Mouse (Mus musculus): ENCODE measurements around the gene Dcxr.
A peak's percentile ranks its signal among the peaks of the same experiment; 100 is the strongest.
"Not testable (repeated sequence)": the region's sequence is repeated elsewhere in the genome, so short reads cannot be mapped to it uniquely, and the experiment has no call there.

Dcxr gene

GRCm38 (mm10) chr11:120727169-120727527 is at the start of gene Dcxr:
TSS of gene Dcxr (minus strand) at chr11:120727281.
- peak; percentile 88 to 90 for DNase-seq (ENCODE audit: low spot score in 2 of 2)

GRCm38 (mm10) chr11:120775774-120776469 is 48.8 kb upstream of the Dcxr start:
- DNase-seq (ENCODE audit: low spot score in 2 of 2), result peak; percentile 91 to 95

- DNase-seq (ENCODE audit: low spot score in 2 of 2), result no peak
Observed at GRCm38 (mm10) chr11:120773463-120774190, 46.5 kb upstream of the Dcxr start.

GRCm38 (mm10) chr11:120772749-120773148 is 45.7 kb upstream of the Dcxr start:
- no peak for DNase-seq (ENCODE audit: low spot score in 2 of 2)

- no peak for DNase-seq (ENCODE audit: low spot score in 2 of 2)
Observed at GRCm38 (mm10) chr11:120768206-120768605, 41.1 kb upstream of the Dcxr start.

GRCm38 (mm10) chr11:120767023-120767422 is 39.9 kb upstream of the Dcxr start:
- not testable (repeated sequence) for DNase-seq (ENCODE audit: low spot score in 2 of 2)

GRCm38 (mm10) chr11:120763121-120763999 is 36.3 kb upstream of the Dcxr start:
- not testable (repeated sequence) for DNase-seq (ENCODE audit: low spot score in 2 of 2)

- DNase-seq (ENCODE audit: low spot score in 2 of 2), result not testable (repeated sequence)
Observed at GRCm38 (mm10) chr11:120762672-120763041, 35.6 kb upstream of the Dcxr start, which contains the start of gene Hmga1b. TSS of gene Hmga1b (plus strand) at chr11:120762794.

GRCm38 (mm10) chr11:120761811-120762671 is 35.0 kb upstream of the Dcxr start:
- DNase-seq (ENCODE audit: low spot score in 2 of 2), result no peak

- DNase-seq (ENCODE audit: low spot score in 2 of 2), result no peak
Observed at GRCm38 (mm10) chr11:120760236-120760635, 33.2 kb upstream of the Dcxr start.

- no peak for DNase-seq (ENCODE audit: low spot score in 2 of 2)
Observed at GRCm38 (mm10) chr11:120751606-120752005, 24.5 kb upstream of the Dcxr start.

GRCm38 (mm10) chr11:120749430-120749829 is 22.3 kb upstream of the Dcxr start:
- DNase-seq (ENCODE audit: low spot score in 2 of 2), result no peak

GRCm38 (mm10) chr11:120747974-120748373 is 20.9 kb upstream of the Dcxr start:
- DNase-seq (ENCODE audit: low spot score in 2 of 2), result no peak

GRCm38 (mm10) chr11:120744121-120744701 is 17.1 kb upstream of the Dcxr start:
- no peak for DNase-seq (ENCODE audit: low spot score in 2 of 2)

GRCm38 (mm10) chr11:120740981-120741380 is 13.9 kb upstream of the Dcxr start:
- no peak for DNase-seq (ENCODE audit: low spot score in 2 of 2)

GRCm38 (mm10) chr11:120736424-120736823 is 9.3 kb upstream of the Dcxr start:
- no peak for DNase-seq (ENCODE audit: low spot score in 2 of 2)

GRCm38 (mm10) chr11:120733521-120733920 is 6.4 kb upstream of the Dcxr start:
- DNase-seq (ENCODE audit: low spot score in 2 of 2), result no peak

GRCm38 (mm10) chr11:120731858-120732680 is 5.0 kb upstream of the Dcxr start, which contains the start of gene Cbr2:
TSS of gene Cbr2 (minus strand) at chr11:120732114.
- DNase-seq (ENCODE audit: low spot score in 2 of 2), result no peak

GRCm38 (mm10) chr11:120731395-120731794 is 4.3 kb upstream of the Dcxr start:
- DNase-seq (ENCODE audit: low spot score in 2 of 2), result no peak

- DNase-seq (ENCODE audit: low spot score in 2 of 2), result no peak
Observed at GRCm38 (mm10) chr11:120730331-120730870, 3.3 kb upstream of the Dcxr start.

Measured in right cerebral cortex, postnatal 10 days (tissue).